Mouse (Mus musculus): ENCODE results near the gene Phldb3. TPM values are rescaled to one million over a fixed set of nuclear protein-coding genes. Genes with fewer than 3 reads are reported as not detected.

The Phldb3 gene
- total RNA-seq, 2 experiments from 2014 or later: 0.17 to 0.63 TPM

Other genes starting within 250 kb of the Phldb3 start
- under 1 TPM; 0.36 to 0.72 TPM for gene Kcnn4, start 240.5 kb upstream of the Phldb3 start, total RNA-seq (2021)
- 10 to 100 TPM; 33.2 to 34.8 TPM for gene Smg9, start 211.1 kb upstream of the Phldb3 start, total RNA-seq (2021)
- not detected for gene Irgc1, start 158.5 kb upstream of the Phldb3 start, total RNA-seq (2021)
- gene Plaur, start 148.3 kb upstream of the Phldb3 start, total RNA-seq (2021): under 1 TPM; 0.54 to 0.91 TPM
- 100 to 1,000 TPM; 136 to 141 TPM for gene Cadm4, start 128.7 kb upstream of the Phldb3 start, total RNA-seq (2021)
- 10 to 100 TPM; 40.0 to 45.4 TPM for gene Zfp428, start 103.8 kb upstream of the Phldb3 start, total RNA-seq (2021)
- not detected for gene AC161166.1, start 98.3 kb upstream of the Phldb3 start, total RNA-seq (2021)
- 10 to 100 TPM; 62.1 to 63.3 TPM for gene Irgq, start 80.1 kb upstream of the Phldb3 start, total RNA-seq (2021)
- not detected for gene Pinlyp, start 64.6 kb upstream of the Phldb3 start, total RNA-seq (2021)
- gene Xrcc1, start 64.5 kb upstream of the Phldb3 start, total RNA-seq (2021): 10 to 100 TPM; 36.8 to 43.4 TPM
- 10 to 100 TPM; 11.8 to 13.3 TPM for gene Ethe1, start 23.2 kb upstream of the Phldb3 start, total RNA-seq (2021)
- 1 to 10 TPM; 5.7 TPM for gene Zfp575, start 23.1 kb upstream of the Phldb3 start, total RNA-seq (2021)
- 1 to 10 TPM in 1 of 2 experiments, under 1 TPM in 1; 0.57 to 1.3 TPM for gene Lypd3, start 25.8 kb downstream of the Phldb3 start, total RNA-seq (2021)
- gene Tex101, start 65.9 kb downstream of the Phldb3 start, total RNA-seq (2021): not detected
- gene BC049730, start 98.5 kb downstream of the Phldb3 start, total RNA-seq (2021): not detected
- gene Gm4763, start 116.1 kb downstream of the Phldb3 start, total RNA-seq (2021): not detected
- under 1 TPM; 0.13 to 0.15 TPM for gene Cd177, start 149.5 kb downstream of the Phldb3 start, total RNA-seq (2021)
- not detected for gene Ceacam10, start 166.4 kb downstream of the Phldb3 start, total RNA-seq (2021)